Mouse (Mus musculus) telencephalon, adult 2 months (tissue): ENCODE measurements around the gene Gpatch2.

Experiments used
- DNase-seq: peaks from one replicate; pipeline ENCODE4 v3.0.0-alpha.2; 2011; ENCODE audit warnings: low read depth, low spot score

The Gpatch2 gene

GRCm38 (mm10) chr1:187303221-187303620 is 87.9 kb downstream of the Gpatch2 start:
- no peak for DNase-seq

- no peak for DNase-seq
Measured at GRCm38 (mm10) chr1:187307335-187307734, 92.0 kb downstream of the Gpatch2 start.

- DNase-seq: no peak
Measured at GRCm38 (mm10) chr1:187308523-187308922, 93.2 kb downstream of the Gpatch2 start.

GRCm38 (mm10) chr1:187311122-187311521 is 95.8 kb downstream of the Gpatch2 start:
- DNase-seq: no peak

GRCm38 (mm10) chr1:187313323-187313722 is 98.0 kb downstream of the Gpatch2 start:
- no peak for DNase-seq

GRCm38 (mm10) chr1:187313763-187314162 is 98.5 kb downstream of the Gpatch2 start:
- DNase-seq: no peak

- no peak for DNase-seq
Measured at GRCm38 (mm10) chr1:187314516-187314915, 99.2 kb downstream of the Gpatch2 start.

GRCm38 (mm10) chr1:187315821-187316220 is 100.5 kb downstream of the Gpatch2 start:
- no peak for DNase-seq

GRCm38 (mm10) chr1:187316555-187316954 is 101.2 kb downstream of the Gpatch2 start:
- no peak for DNase-seq

GRCm38 (mm10) chr1:187321814-187322213 is 106.5 kb downstream of the Gpatch2 start:
- DNase-seq: no peak

- DNase-seq: no peak
Measured at GRCm38 (mm10) chr1:187322505-187323208, 107.3 kb downstream of the Gpatch2 start.

- DNase-seq: no peak
Measured at GRCm38 (mm10) chr1:187323209-187323589, 107.9 kb downstream of the Gpatch2 start.

- no peak for DNase-seq
Measured at GRCm38 (mm10) chr1:187342551-187342950, 127.2 kb downstream of the Gpatch2 start.

GRCm38 (mm10) chr1:187345156-187345555 is 129.8 kb downstream of the Gpatch2 start:
- no peak for DNase-seq

GRCm38 (mm10) chr1:187346923-187347322 is 131.6 kb downstream of the Gpatch2 start:
- DNase-seq: no peak

GRCm38 (mm10) chr1:187347606-187348005 is 132.3 kb downstream of the Gpatch2 start:
- DNase-seq: no peak

GRCm38 (mm10) chr1:187348053-187348820 is 132.9 kb downstream of the Gpatch2 start:
- no peak for DNase-seq

- DNase-seq: no peak
Measured at GRCm38 (mm10) chr1:187348859-187349258, 133.6 kb downstream of the Gpatch2 start.

GRCm38 (mm10) chr1:187356169-187356568 is 140.9 kb downstream of the Gpatch2 start:
- DNase-seq: no peak

GRCm38 (mm10) chr1:187356904-187357303 is 141.6 kb downstream of the Gpatch2 start:
- no peak for DNase-seq

- no peak for DNase-seq
Measured at GRCm38 (mm10) chr1:187360240-187360639, 144.9 kb downstream of the Gpatch2 start.

GRCm38 (mm10) chr1:187362536-187362935 is 147.2 kb downstream of the Gpatch2 start:
- no peak for DNase-seq

GRCm38 (mm10) chr1:187365424-187365823 is 150.1 kb downstream of the Gpatch2 start:
- DNase-seq: no peak
